Mouse (Mus musculus) E14TG2a.4 (cell line): ENCODE results near the gene Dhx34.

Experiments used
- H3K27me3 ChIP-seq: 2 replicates; pipeline ENCODE4 v1.6.1; 2014; ENCODE audit warnings: low read length, control low read depth; ENCODE audit not compliant: insufficient read depth
- H3K36me3 ChIP-seq: 2 replicates; pipeline ENCODE4 v1.6.1; 2014; ENCODE audit warnings: low read length, control low read depth; ENCODE audit not compliant: insufficient read depth
- H3K4me1 ChIP-seq: replicated peaks from 2 replicates; pipeline ENCODE4 v1.6.1; 2014; ENCODE audit warnings: low read depth, low read length, control low read depth
- H3K4me3 ChIP-seq: replicated peaks from 2 replicates; pipeline ENCODE4 v1.5.1; 2014; ENCODE audit warnings: mild to moderate bottlenecking, low read length
- H3K9me3 ChIP-seq: 2 replicates; pipeline ENCODE4 v1.6.1; 2014; ENCODE audit warnings: low read length, control low read depth
- CTCF ChIP-seq: conservative IDR thresholded peaks from 2 replicates; pipeline ENCODE4 v1.5.1; 2014; ENCODE audit warnings: low read length
- NANOG ChIP-seq: IDR thresholded peaks from 2 replicates; pipeline ENCODE4 v1.6.1; 2014; ENCODE audit warnings: borderline replicate concordance, low read length, mixed read lengths
- POU5F1 ChIP-seq: IDR thresholded peaks from 2 replicates; pipeline ENCODE4 v1.6.1; 2014; ENCODE audit warnings: low read length, borderline replicate concordance

The Dhx34 gene

DNA sequence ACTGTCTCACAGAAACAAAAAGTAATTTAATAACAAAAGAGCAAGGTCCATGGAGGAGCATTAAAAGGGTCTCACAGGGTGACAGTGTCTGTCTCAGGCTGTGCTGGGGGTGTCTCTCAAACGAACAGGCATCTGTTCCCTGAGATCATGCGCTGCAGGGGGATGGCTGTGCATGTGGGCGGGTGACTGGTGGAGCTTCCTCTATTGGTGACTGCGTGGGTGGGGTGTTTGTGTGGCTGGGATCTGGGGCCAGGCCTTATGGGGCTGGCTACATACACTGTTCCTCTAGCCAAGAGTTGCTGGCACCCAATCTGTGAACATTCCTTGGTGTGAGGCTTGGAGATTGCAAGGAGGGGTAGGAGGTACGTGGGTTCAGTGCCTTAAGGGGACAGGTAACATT lies 72.6 kb downstream of the Dhx34 start:
- H3K36me3 ChIP-seq = no peaks in the 10 kb centered on the region
- H3K4me3 ChIP-seq = no peak overlapping the region
- H3K9me3 ChIP-seq = no peaks in the 10 kb centered on the region
- H3K4me1 ChIP-seq = peaks cover 40% of the 10 kb centered on the region
- TF ChIP-seq NANOG (no peak), POU5F1 (no peak), CTCF (no peak)
- peaks cover 35% of the 10 kb centered on the region for H3K27me3 ChIP-seq

DNA sequence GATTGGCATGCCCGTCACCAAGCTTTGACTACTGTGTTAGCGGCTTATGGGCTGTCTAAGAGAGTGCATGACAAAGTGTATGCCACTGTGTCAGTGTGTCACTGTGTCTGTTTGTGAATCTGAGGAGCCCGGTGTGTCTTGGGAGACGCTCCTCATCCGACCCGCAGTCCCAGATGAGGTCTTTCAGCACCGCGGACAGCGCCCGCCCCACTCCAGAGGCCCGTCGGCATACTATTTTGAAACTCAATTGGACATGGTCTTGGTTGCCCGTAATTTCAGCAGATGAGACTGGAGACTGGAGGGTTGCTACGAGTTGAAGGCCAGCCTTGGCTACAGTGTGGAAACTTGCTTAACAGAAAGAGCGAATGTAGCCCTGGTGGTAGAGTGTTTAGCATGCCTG lies 74.2 kb downstream of the Dhx34 start:
- Histone ChIP-seq H3K4me1 (peaks cover 40% of the 10 kb centered on the region), H3K9me3 (no peaks in the 10 kb centered on the region), H3K4me3 (no peak overlapping the region), H3K36me3 (no peaks in the 10 kb centered on the region), H3K27me3 (peaks cover 35% of the 10 kb centered on the region)
- TF ChIP-seq POU5F1 (no peak), NANOG (no peak), CTCF (no peak)
